In the genomic region with DNA sequence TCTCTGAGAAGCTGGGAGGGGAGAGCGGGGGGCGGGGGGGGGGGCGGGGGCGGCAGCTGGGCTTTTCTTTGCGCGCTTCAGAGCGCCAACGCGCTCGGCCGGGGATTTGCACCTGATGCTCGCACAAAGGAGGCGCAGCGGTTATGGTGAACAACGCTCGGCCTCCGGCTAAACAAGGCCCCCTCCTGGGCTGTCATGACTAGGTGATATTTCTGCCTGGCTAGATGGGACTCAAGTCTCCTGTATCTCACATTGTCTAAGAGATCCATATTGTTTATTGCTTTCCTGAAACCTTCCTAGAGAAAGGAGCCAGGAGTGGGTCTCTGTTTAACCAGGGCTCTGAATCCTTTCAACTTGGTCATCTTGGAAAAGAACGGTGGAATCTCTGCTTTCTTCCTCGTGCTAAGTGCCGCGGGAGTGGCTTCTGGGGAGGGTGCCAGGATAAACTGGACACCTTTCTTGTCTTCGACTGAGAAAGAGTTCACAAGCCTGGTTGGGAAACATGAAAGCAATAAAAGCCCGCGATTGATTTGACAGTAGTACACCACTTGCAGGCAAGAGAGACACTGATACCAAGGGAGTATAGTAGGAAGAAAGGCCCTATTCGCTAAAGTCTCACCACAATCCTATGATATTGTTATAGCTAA, we compare ENCODE assay signal across 8 mouse cellular contexts. TPM values are rescaled to one million over a fixed set of nuclear protein-coding genes. Genes with fewer than 3 reads are reported as not detected.
DNase-seq lines count a peak whose midpoint lies in the region; ATAC-seq and TF ChIP-seq lines count a peak whose summit lies in the region.

No protein-coding gene starts in this region.

- 2% methylated on average over 19 of the region's 25 CpGs for WGBS in hindbrain, postnatal 0 days
- 2% methylated on average over 22 of the region's 25 CpGs for WGBS in midbrain, embryonic 14.5 days

- H3K4me3 ChIP-seq in hindbrain, postnatal 0 days (ENCODE audit: low read length) = peak overlapping the region; percentile 55
- H3K4me3 ChIP-seq in midbrain, embryonic 14.5 days (replicated peaks; ENCODE audit: low read depth, low read length) = peak overlapping the region; percentile 89

- no peaks in the 10 kb centered on the region for H3K36me3 ChIP-seq in hindbrain, postnatal 0 days (ENCODE audit: insufficient read depth, low read length)
- H3K36me3 ChIP-seq in midbrain, embryonic 14.5 days (ENCODE audit: control insufficient read depth, insufficient read depth, low read length) = no peaks in the 10 kb centered on the region

- ATAC-seq in hindbrain, postnatal 0 days = no peak
- ATAC-seq in midbrain, embryonic 14.5 days (ENCODE audit: low FRiP score, low TSS enrichment) = no peak

- no peak for TF ChIP-seq CTCF in hindbrain, postnatal 0 days (IDR thresholded peaks at IDR 0.05; ENCODE audit: low read depth)

- peak overlapping the region; percentile 79 for H3K4me2 ChIP-seq in hindbrain, postnatal 0 days (ENCODE audit: low read depth, low read length)
- H3K4me2 ChIP-seq in midbrain, embryonic 14.5 days (ENCODE audit: low read length) = peak overlapping the region; percentile 86

- H3K9me3 ChIP-seq in hindbrain, postnatal 0 days (ENCODE audit: low read length) = no peaks in the 10 kb centered on the region
- H3K9me3 ChIP-seq in midbrain, embryonic 14.5 days (ENCODE audit: control insufficient read depth, low read length) = no peaks in the 10 kb centered on the region

- peak overlapping the region; percentile 92 for H3K27ac ChIP-seq in hindbrain, postnatal 0 days
- peak overlapping the region; percentile 96 for H3K27ac ChIP-seq in midbrain, embryonic 14.5 days (replicated peaks; ENCODE audit: low read depth, low read length)

- DNase-seq in cerebellum, postnatal 10 days = peak; percentile 50 to 58
- DNase-seq in cerebellum, postnatal 4 days (ENCODE audit: low spot score in 2 of 2) = no peak
- DNase-seq in spleen, postnatal 36 days (ENCODE audit: low spot score in 2 of 2) = peak; percentile 14 to 27
- no peak for DNase-seq in spleen, postnatal 4 days (ENCODE audit: low spot score in 2 of 2)
- peak; percentile 39 for DNase-seq in hindbrain, postnatal 0 days (ENCODE audit: low spot score)
- no peak for DNase-seq in midbrain, embryonic 14.5 days
- no peak for DNase-seq in retina, postnatal 1 day
- no peak for DNase-seq in spleen, postnatal 10 days (ENCODE audit: low spot score in 2 of 2)

- peaks cover 18% of the 10 kb centered on the region for H3K4me1 ChIP-seq in hindbrain, postnatal 0 days (ENCODE audit: insufficient read depth, low read length)
- H3K4me1 ChIP-seq in midbrain, embryonic 14.5 days (ENCODE audit: control insufficient read depth, insufficient read depth, low read length) = peaks cover 39% of the 10 kb centered on the region

- no peaks in the 10 kb centered on the region for H3K27me3 ChIP-seq in hindbrain, postnatal 0 days (ENCODE audit: insufficient read depth, low read length)
- H3K27me3 ChIP-seq in midbrain, embryonic 14.5 days (ENCODE audit: control insufficient read depth, insufficient read depth, low read length) = no peaks in the 10 kb centered on the region

- peak overlapping the region; percentile 62 for H3K9ac ChIP-seq in hindbrain, postnatal 0 days (replicated peaks; ENCODE audit: low read length)
- peak overlapping the region; percentile 78 for H3K9ac ChIP-seq in midbrain, embryonic 14.5 days (replicated peaks; ENCODE audit: low read length)

RNA-seq across cellular contexts. Expression of gene Fads2, which starts 0.6 kb away (rescaled TPM):
- total RNA-seq in hindbrain, postnatal 0 days (2014; rRNA removed) = 318 and 330 TPM in 2 replicates
- 260 and 272 TPM in 2 replicates for polyA plus RNA-seq in hindbrain, postnatal 0 days (2015; fragmentation: Nextera tagmentation; extraction: Ambion mirVana)
- polyA plus RNA-seq in midbrain, embryonic 14.5 days (2014; fragmentation: Nextera tagmentation; extraction: Ambion mirVana) = 67.3 and 114 TPM in 2 replicates

Comparison
In these comparisons a context has a peak if more than half of its experiments do, and no peak if none do; other contexts are left out.
1. DNase-seq: peak in cerebellum, postnatal 10 days (2 of 2), spleen, postnatal 36 days (2 of 2) and hindbrain, postnatal 0 days (single experiment); none in cerebellum, postnatal 4 days (0 of 2), spleen, postnatal 4 days (0 of 2), midbrain, embryonic 14.5 days (single experiment), retina, postnatal 1 day (single experiment) and spleen, postnatal 10 days (0 of 2).